42 mouse cellular contexts compared by ENCODE assay signal in the genomic region with DNA sequence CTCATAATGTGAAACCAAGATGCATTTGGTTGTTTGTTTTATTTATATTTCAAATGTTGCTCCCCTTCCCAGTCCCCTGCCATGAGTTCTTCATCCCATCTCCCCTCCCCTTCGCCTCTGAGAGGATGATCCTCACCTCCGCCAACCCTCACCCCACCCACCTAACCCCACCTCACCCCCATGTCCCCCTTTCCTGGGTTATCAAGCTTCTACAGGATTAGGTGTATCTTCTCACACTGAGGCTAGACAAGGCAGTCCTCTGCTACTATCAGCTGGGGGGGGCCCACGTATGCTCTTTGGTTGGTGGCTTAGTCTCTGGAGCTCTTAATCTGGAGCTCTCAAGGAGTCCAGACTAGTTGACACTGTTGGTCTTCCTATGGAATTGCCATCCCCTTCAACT. TPM values are rescaled to one million over a fixed set of nuclear protein-coding genes. Genes with fewer than 3 reads are reported as not detected.
"Had no signal": no experiment of that assay in that cellular context is flagged by ENCODE, and none has a peak within 500 bp of the region (broad histone marks: within the 10 kb centered on the region; RNA-seq: fewer than 3 reads in every experiment).

No protein-coding gene starts in this region.

- H3K27ac ChIP-seq: heart, adult 2 months; heart, embryonic 13.5 days; heart, embryonic 15.5 days; hindbrain, embryonic 10.5 days; hindbrain, embryonic 12.5 days; hindbrain, embryonic 13.5 days; hindbrain, embryonic 14.5 days; hindbrain, embryonic 15.5 days; hindbrain, postnatal 0 days; intestine, embryonic 15.5 days; kidney, embryonic 15.5 days; kidney, postnatal 0 days; layer of hippocampus, adult 2 months had no signal

- DNase-seq: heart, adult 2 months; heart, postnatal 10 days; heart, postnatal 14 days; heart, postnatal 36 days; heart, postnatal 4 days; kidney, adult 11 months; kidney, adult 18-20 months; kidney, adult 2 months; kidney, adult 8-10 months; kidney, adult 9 months; kidney, postnatal 10 days; kidney, postnatal 14 days; kidney, postnatal 25 days; kidney, postnatal 36 days; kidney, postnatal 4 days; layer of hippocampus, adult 9-11 months; layer of hippocampus, postnatal 36 days had no signal

- H3K36me3 ChIP-seq: heart, embryonic 12.5 days; heart, embryonic 13.5 days; heart, embryonic 15.5 days; hindbrain, embryonic 10.5 days; hindbrain, embryonic 12.5 days; hindbrain, embryonic 13.5 days; hindbrain, embryonic 15.5 days; intestine, embryonic 15.5 days; kidney, embryonic 15.5 days had no signal

- H3K9me3 ChIP-seq: heart, embryonic 13.5 days; heart, embryonic 15.5 days; hindbrain, embryonic 12.5 days; hindbrain, embryonic 13.5 days; hindbrain, embryonic 15.5 days; intestine, embryonic 15.5 days; kidney, embryonic 15.5 days had no signal

- ATAC-seq: hindbrain, embryonic 16.5 days; hindbrain, postnatal 0 days; inflammation-experienced regulatory T-cells, adult 6 months; intestine, embryonic 15.5 days; intestine, embryonic 16.5 days; intestine, postnatal 0 days had no signal

- H3K4me3 ChIP-seq: heart, adult 2 months; heart, embryonic 12.5 days; heart, embryonic 13.5 days; heart, embryonic 15.5 days; hindbrain, embryonic 10.5 days; hindbrain, embryonic 12.5 days; hindbrain, embryonic 13.5 days; hindbrain, embryonic 15.5 days; intestine, embryonic 15.5 days; kidney, embryonic 15.5 days; layer of hippocampus, adult 2 months had no signal

- H3K4me1 ChIP-seq: heart, embryonic 12.5 days; heart, embryonic 13.5 days; heart, embryonic 15.5 days; hindbrain, embryonic 10.5 days; hindbrain, embryonic 12.5 days; hindbrain, embryonic 13.5 days; hindbrain, embryonic 15.5 days; intestine, embryonic 15.5 days; kidney, embryonic 15.5 days had no signal

- H3K4me2 ChIP-seq: heart, embryonic 11.5 days; heart, embryonic 12.5 days; heart, embryonic 13.5 days; heart, embryonic 15.5 days; hindbrain, embryonic 12.5 days; hindbrain, embryonic 13.5 days; hindbrain, embryonic 14.5 days; hindbrain, embryonic 15.5 days; intestine, embryonic 15.5 days; kidney, embryonic 15.5 days had no signal

- H3K9ac ChIP-seq: heart, embryonic 12.5 days; heart, embryonic 13.5 days; heart, embryonic 15.5 days; hindbrain, embryonic 12.5 days; hindbrain, embryonic 13.5 days; hindbrain, embryonic 14.5 days; hindbrain, embryonic 15.5 days; intestine, embryonic 15.5 days; kidney, embryonic 15.5 days had no signal

- H3K27me3 ChIP-seq: heart, embryonic 12.5 days; heart, embryonic 13.5 days; heart, embryonic 15.5 days; hindbrain, embryonic 12.5 days; hindbrain, embryonic 13.5 days; hindbrain, embryonic 15.5 days; intestine, embryonic 15.5 days; kidney, embryonic 15.5 days had no signal

RNA-seq across cellular contexts. Expression of gene Il21, which starts 18.5 kb away (rescaled TPM):
- polyA plus RNA-seq: heart, adult 2 months; heart, embryonic 11.5 days; heart, embryonic 12.5 days; heart, embryonic 13.5 days; heart, embryonic 14.5 days; heart, embryonic 15.5 days; heart, embryonic 16.5 days; heart, postnatal 0 days; hindbrain, embryonic 10.5 days; hindbrain, embryonic 11.5 days; hindbrain, embryonic 12.5 days; hindbrain, embryonic 13.5 days; hindbrain, embryonic 14.5 days; hindbrain, embryonic 15.5 days; hindbrain, embryonic 16.5 days; hindbrain, postnatal 0 days; intestine, embryonic 14.5 days; intestine, embryonic 15.5 days; intestine, embryonic 16.5 days; intestine, postnatal 0 days; kidney, adult 2 months; kidney, embryonic 14.5 days; kidney, embryonic 15.5 days; kidney, embryonic 16.5 days; kidney, postnatal 0 days had no signal
